ENCODE assay signal across 8 mouse cellular contexts in genomic region chr11:86545556-86545955, GRCm38 (mm10). TPM values are rescaled to one million over a fixed set of nuclear protein-coding genes. Genes with fewer than 3 reads are reported as not detected.
A peak's percentile ranks its signal among the peaks of the same experiment; 100 is the strongest.
DNase-seq lines count a peak whose midpoint lies in the region; ATAC-seq and TF ChIP-seq lines count a peak whose summit lies in the region.

No protein-coding gene starts in this region.

- 0 out of 2 replicates have a peak, but pooled peaks cover 4% of the 10 kb centered on the region for H3K36me3 ChIP-seq in stomach, postnatal 0 days (ENCODE audit: control insufficient read depth, insufficient read depth, low read length)

- H3K27ac ChIP-seq in stomach, postnatal 0 days (replicated peaks) = no peak overlapping the region

- H3K9ac ChIP-seq in stomach, postnatal 0 days (ENCODE audit: low read length) = peak overlapping the region; percentile 97

- no peak for TF ChIP-seq CTCF in stomach, postnatal 0 days (IDR thresholded peaks at IDR 0.05; ENCODE audit: low read depth)

- TF ChIP-seq EP300 in stomach, postnatal 0 days (optimal IDR thresholded peaks at IDR 0.05) = no peak

- H3K4me3 ChIP-seq in stomach, postnatal 0 days (ENCODE audit: low read depth, low read length) = peak overlapping the region; percentile 90

- no peaks in the 10 kb centered on the region for H3K27me3 ChIP-seq in stomach, postnatal 0 days (ENCODE audit: control insufficient read depth, insufficient read depth, low read length)

- WGBS in stomach, postnatal 0 days = 66% methylated on average over 8 of the region's 8 CpGs

- no peak for ATAC-seq in stomach, postnatal 0 days (ENCODE audit: low FRiP score, low TSS enrichment)
- no peak for ATAC-seq in activated CD4-positive, CD25-positive, alpha-beta regulatory T cell, adult 4 months

- H3K4me2 ChIP-seq in stomach, postnatal 0 days (replicated peaks; ENCODE audit: low read depth) = peak overlapping the region; percentile 55

- H3K9me3 ChIP-seq in stomach, postnatal 0 days (ENCODE audit: control insufficient read depth, low read length) = no peaks in the 10 kb centered on the region

- no peaks in the 10 kb centered on the region for H3K4me1 ChIP-seq in stomach, postnatal 0 days (replicated peaks; ENCODE audit: control insufficient read depth, insufficient read depth)

- DNase-seq in cerebellum, adult 9-10 months = peak; percentile 13
- no peak for DNase-seq in cerebellum, adult 11-12 months
- peak; percentile 19 to 27 for DNase-seq in spleen, postnatal 10 days (ENCODE audit: low spot score in 2 of 2)
- no peak for DNase-seq in spleen, postnatal 36 days (ENCODE audit: low spot score in 2 of 2)
- peak; percentile 20 for DNase-seq in liver
- no peak for DNase-seq in stomach, postnatal 0 days (ENCODE audit: low spot score)
- no peak for DNase-seq in layer of hippocampus, adult 11-12 months (ENCODE audit: low spot score)

RNA-seq across cellular contexts. Expression of gene Tubd1, which starts 0.8 kb away (rescaled TPM):
- 7.6 and 7.8 TPM in 2 replicates for polyA plus RNA-seq in stomach, postnatal 0 days (2015; fragmentation: Nextera tagmentation; extraction: Ambion mirVana)
- polyA plus RNA-seq in activated CD4-positive, CD25-positive, alpha-beta regulatory T cell, adult 4 months (2017; shearing (Covaris generic)) = 1 to 10 TPM; 5.7 to 5.9 TPM

RNA-seq across cellular contexts. Expression of gene Rps6kb1, which starts 1.0 kb away (rescaled TPM):
- polyA plus RNA-seq in stomach, postnatal 0 days (2015; fragmentation: Nextera tagmentation; extraction: Ambion mirVana) = 40.7 and 42.3 TPM in 2 replicates
- 10 to 100 TPM; 40.2 to 56.5 TPM for polyA plus RNA-seq in activated CD4-positive, CD25-positive, alpha-beta regulatory T cell, adult 4 months (2017; shearing (Covaris generic))

Comparison
In these comparisons a context has a peak if more than half of its experiments do, and no peak if none do; other contexts are left out.
1. DNase-seq: peak in cerebellum, adult 9-10 months (single experiment), spleen, postnatal 10 days (2 of 2) and liver (single experiment); none in cerebellum, adult 11-12 months (single experiment), spleen, postnatal 36 days (0 of 2), stomach, postnatal 0 days (single experiment) and layer of hippocampus, adult 11-12 months (single experiment).